ENCODE assay signal across 27 mouse cellular contexts in genomic region chr2:128502676-128503075, GRCm38 (mm10).
DNase-seq lines count a peak whose midpoint lies in the region; ATAC-seq lines count a peak whose summit lies in the region.
"Had no signal": no experiment of that assay in that cellular context is flagged by ENCODE, and none has a peak within 500 bp of the region (broad histone marks: within the 10 kb centered on the region; RNA-seq: fewer than 3 reads in every experiment).

No protein-coding gene starts in this region.

- no peaks in the 10 kb centered on the region for H3K27me3 ChIP-seq in lung, embryonic 15.5 days
- no peaks in the 10 kb centered on the region for H3K27me3 ChIP-seq in midbrain, embryonic 15.5 days (replicated peaks)
- H3K27me3 ChIP-seq: heart, embryonic 13.5 days; hindbrain, embryonic 15.5 days; intestine, embryonic 15.5 days; neural tube, embryonic 12.5 days; Patski had no signal

- peak overlapping the region; percentile 79 for H3K27ac ChIP-seq in lung, embryonic 15.5 days
- H3K27ac ChIP-seq in midbrain, embryonic 15.5 days, result no peak overlapping the region
- H3K27ac ChIP-seq: hindbrain, embryonic 10.5 days; hindbrain, embryonic 15.5 days; intestine, embryonic 15.5 days; liver, embryonic 14.5 days; neural tube, embryonic 12.5 days had no signal

- H3K4me1 ChIP-seq in lung, embryonic 15.5 days, result peaks cover 10% of the 10 kb centered on the region
- H3K4me1 ChIP-seq in midbrain, embryonic 15.5 days, result no peaks in the 10 kb centered on the region
- H3K4me1 ChIP-seq: hindbrain, embryonic 15.5 days; neural tube, embryonic 12.5 days had no signal

- DNase-seq in lung, postnatal 14 days, result no peak
- DNase-seq in natural killer cell, adult 2 months (ENCODE audit: low spot score in 2 of 2), result peak; percentile 18 to 49
- DNase-seq in kidney, postnatal 10 days, result no peak
- DNase-seq: adrenal gland, adult 8-10 months; cerebellum, adult 9-10 months; gastrocnemius, adult 2 months; gastrocnemius, postnatal 36 days; kidney, adult 2 months; layer of hippocampus, postnatal 36 days; liver; lung, adult 2 months; midbrain, embryonic 14.5 days; retina, postnatal 1 day; right cerebral cortex, postnatal 14 days had no signal

- H3K36me3 ChIP-seq in lung, embryonic 15.5 days, result no peaks in the 10 kb centered on the region
- H3K36me3 ChIP-seq in midbrain, embryonic 15.5 days (replicated peaks), result no peaks in the 10 kb centered on the region
- H3K36me3 ChIP-seq: heart, embryonic 13.5 days; hindbrain, embryonic 10.5 days; hindbrain, embryonic 15.5 days; intestine, embryonic 15.5 days; neural tube, embryonic 12.5 days had no signal

- H3K4me3 ChIP-seq in lung, embryonic 15.5 days, result no peak overlapping the region
- no peak overlapping the region for H3K4me3 ChIP-seq in midbrain, embryonic 15.5 days
- H3K4me3 ChIP-seq: erythroblast, embryonic 14.5 days; gastrocnemius, adult 2 months; heart, embryonic 13.5 days; hindbrain, embryonic 10.5 days; hindbrain, embryonic 15.5 days; intestine, embryonic 15.5 days; neural tube, embryonic 12.5 days had no signal

- no peak overlapping the region for H3K9ac ChIP-seq in lung, embryonic 15.5 days
- H3K9ac ChIP-seq in midbrain, embryonic 15.5 days, result no peak overlapping the region
- H3K9ac ChIP-seq: heart, embryonic 13.5 days; hindbrain, embryonic 15.5 days; intestine, embryonic 15.5 days; liver, embryonic 14.5 days; neural tube, embryonic 12.5 days had no signal

- ATAC-seq in lung, embryonic 15.5 days (ENCODE audit: borderline replicate concordance, extremely low read depth, low FRiP score, low TSS enrichment), result no peak
- peak; percentile 51 for ATAC-seq in CD4-positive, CD25-positive, alpha-beta regulatory T cell, adult 4 months
- peak; percentile 60 for ATAC-seq in activated CD4-positive, CD25-positive, alpha-beta regulatory T cell, adult 4 months
- no peak for ATAC-seq in midbrain, embryonic 15.5 days (replicated peaks)
- ATAC-seq: forebrain, embryonic 16.5 days; intestine, embryonic 15.5 days; Patski had no signal

- H3K9me3 ChIP-seq in lung, embryonic 15.5 days, result no peaks in the 10 kb centered on the region
- no peaks in the 10 kb centered on the region for H3K9me3 ChIP-seq in midbrain, embryonic 15.5 days
- H3K9me3 ChIP-seq: hindbrain, embryonic 15.5 days; intestine, embryonic 15.5 days; neural tube, embryonic 12.5 days had no signal

- 72% methylated on average over 4 of the region's 4 CpGs for WGBS in lung, embryonic 15.5 days
- 84% methylated on average over 4 of the region's 4 CpGs for WGBS in midbrain, embryonic 15.5 days

- H3K4me2 ChIP-seq in lung, embryonic 15.5 days, result no peak overlapping the region
- H3K4me2 ChIP-seq in midbrain, embryonic 15.5 days, result no peak overlapping the region
- H3K4me2 ChIP-seq: heart, embryonic 13.5 days; hindbrain, embryonic 15.5 days; intestine, embryonic 15.5 days; neural tube, embryonic 12.5 days had no signal

Comparison
In these comparisons a context has a peak if more than half of its experiments do, and no peak if none do; other contexts are left out.
1. ATAC-seq: peak in CD4-positive, CD25-positive, alpha-beta regulatory T cell, adult 4 months (single experiment) and activated CD4-positive, CD25-positive, alpha-beta regulatory T cell, adult 4 months (single experiment); none in lung, embryonic 15.5 days (single experiment) and midbrain, embryonic 15.5 days (single experiment).
2. DNase-seq: peak in natural killer cell, adult 2 months (2 of 2); none in lung, postnatal 14 days (single experiment) and kidney, postnatal 10 days (single experiment).